Mouse (Mus musculus) liver, postnatal 0 days (tissue): ENCODE results near the gene Cdk6. TPM values are rescaled to one million over a fixed set of nuclear protein-coding genes. Genes with fewer than 3 reads are reported as not detected.

Experiments
- ATAC-seq: fragments of 200-750 bp; cut with Nextera tagmentation; 2 replicates; pipeline ENCODE4 v1.8.0; 2017; ENCODE audit warnings: mild to moderate bottlenecking, moderate library complexity
- DNase-seq: peaks from one replicate; pipeline ENCODE4 v3.0.0-alpha.2; 2016
- H3K27ac ChIP-seq: fragments of 300-500 bp; sonication (generic); 2 replicates; pipeline ENCODE4 v1.5.1; 2014; ENCODE audit warnings: antibody characterized with exemption, moderate library complexity, mild to moderate bottlenecking, low read depth
- H3K27me3 ChIP-seq: fragments of 300-500 bp; sonication (generic); 2 replicates; pipeline ENCODE4 v1.6.1; 2014; ENCODE audit warnings: low read length, control low read depth, mixed read lengths; ENCODE audit not compliant: insufficient read depth
- H3K36me3 ChIP-seq: fragments of 300-500 bp; sonication (generic); replicated peaks from 2 replicates; pipeline ENCODE4 v1.6.1; 2014; ENCODE audit warnings: mild to moderate bottlenecking, control low read depth, low read length, moderate library complexity, mixed read lengths; ENCODE audit not compliant: insufficient read depth
- H3K4me1 ChIP-seq: fragments of 300-500 bp; sonication (generic); 2 replicates; pipeline ENCODE4 v1.6.1; 2014; ENCODE audit warnings: antibody characterized with exemption, mild to moderate bottlenecking, control low read depth; ENCODE audit not compliant: insufficient read depth
- H3K4me2 ChIP-seq: fragments of 300-500 bp; sonication (generic); 2 replicates; pipeline ENCODE4 v1.6.1; 2014; ENCODE audit warnings: low read depth, mild to moderate bottlenecking, low read length, moderate library complexity, mixed read lengths
- H3K4me3 ChIP-seq: fragments of 300-500 bp; sonication (generic); 2 replicates; pipeline ENCODE4 v1.5.1; 2014; ENCODE audit warnings: low read depth, low read length
- H3K9ac ChIP-seq: fragments of 300-500 bp; sonication (generic); replicated peaks from 2 replicates; pipeline ENCODE4 v1.6.1; 2014; ENCODE audit warnings: mild to moderate bottlenecking, moderate library complexity
- H3K9me3 ChIP-seq: fragments of 300-500 bp; sonication (generic); 2 replicates; pipeline ENCODE4 v1.6.1; 2016; ENCODE audit warnings: mild to moderate bottlenecking, control low read depth, low read length, mixed read lengths
- CTCF ChIP-seq: sonication (generic); IDR thresholded peaks from 2 replicates; pipeline ENCODE4 v1.5.1; 2016; ENCODE audit warnings: antibody characterized with exemption, low read depth
- EP300 ChIP-seq: IDR thresholded peaks from 2 replicates; pipeline ENCODE4 v1.6.1; 2016; ENCODE audit warnings: antibody characterized with exemption, low read depth, mild to moderate bottlenecking
- WGBS: fragments of 180-500 bp; shearing (Covaris S2); extraction: QIAGEN DNeasy Blood & Tissue Kit; methylation state at CpG from one replicate; pipeline ENCODE4 v1.1.7; 2014; ENCODE audit not compliant: insufficient replicate concordance; 5-methylcytosine and 5-hydroxymethylcytosine counted together
- polyA plus RNA-seq: library from polyadenylated mRNA; unstranded; fragments of >200 nt; fragmentation: Nextera tagmentation; extraction: Ambion mirVana; gene quantifications from 2 replicates; pipeline ENCODE4 v1.2.1, GENCODE M21; 2015

The Cdk6 gene
- polyA plus RNA-seq, 1 experiment from 2014 or later: 17.3 TPM

DNA sequence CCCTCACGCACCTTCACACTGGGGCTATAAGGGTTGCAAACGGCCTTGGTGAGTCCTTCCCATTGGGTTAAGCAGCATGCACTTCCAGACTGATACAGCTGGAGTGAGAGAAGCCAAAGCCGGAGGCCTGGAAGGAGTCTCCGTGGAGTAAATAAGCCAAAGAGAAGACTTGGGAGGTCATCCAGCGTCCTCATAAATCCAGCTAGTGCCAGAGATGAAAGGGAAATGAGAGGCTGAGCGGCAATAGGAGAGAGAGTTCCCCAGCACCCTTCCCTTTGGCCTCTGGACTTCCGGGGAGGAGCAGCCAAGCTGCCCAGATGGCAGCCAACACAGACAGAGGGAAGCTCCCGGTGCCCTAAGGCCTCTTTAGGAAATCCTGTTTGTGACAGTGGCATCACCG is 149.8 kb downstream of the Cdk6 start:
- TF ChIP-seq CTCF (no peak), EP300 (no peak)
- 46% methylated on average over 9 of the region's 9 CpGs for WGBS
- Histone ChIP-seq H3K4me3 (no peak overlapping the region; the same call in 1 of the 2 replicates), H3K4me2 (peak overlapping the region; percentile 38), H3K4me1 (peaks cover 31% of the 10 kb centered on the region), H3K9me3 (no peaks in the 10 kb centered on the region), H3K36me3 (no peaks in the 10 kb centered on the region), H3K9ac (no peak overlapping the region), H3K27me3 (no peaks in the 10 kb centered on the region), H3K27ac (peak overlapping the region; percentile 78)
- DNase-seq (peak; percentile 61), ATAC-seq (peak; percentile 65)

DNA sequence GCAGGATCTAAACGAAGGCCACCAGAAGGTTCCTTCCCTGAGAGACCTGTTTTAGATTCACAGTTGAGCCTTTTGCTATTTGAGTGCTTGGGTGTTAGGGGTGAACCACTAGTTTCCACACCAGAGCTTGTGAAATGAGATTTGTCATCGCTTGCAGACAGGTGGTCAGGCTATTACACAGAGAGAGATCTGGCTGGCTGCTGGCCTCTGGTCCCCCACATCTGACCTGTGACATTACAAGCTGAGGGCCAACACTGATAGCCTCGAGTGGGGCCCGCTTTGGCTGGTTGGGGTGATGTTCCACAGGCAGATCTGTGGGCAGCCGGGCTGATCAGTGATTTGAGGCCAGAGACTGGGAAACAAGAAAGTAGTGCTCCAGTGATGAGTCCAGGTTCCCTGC is 150.6 kb downstream of the Cdk6 start:
- Histone ChIP-seq H3K36me3 (no peaks in the 10 kb centered on the region), H3K27me3 (no peaks in the 10 kb centered on the region), H3K4me3 (no peak overlapping the region), H3K9me3 (no peaks in the 10 kb centered on the region), H3K9ac (peak overlapping the region; percentile 32; the same call in 1 of the 2 replicates), H3K4me1 (peaks cover 31% of the 10 kb centered on the region), H3K27ac (peak overlapping the region; percentile 78), H3K4me2 (peak overlapping the region; percentile 38; the same call in 1 of the 2 replicates)
- TF ChIP-seq EP300 (no peak), CTCF (no peak)
- peak; percentile 51 for ATAC-seq
- 47% methylated on average over 5 of the region's 5 CpGs for WGBS
- no peak for DNase-seq

- no peak for ATAC-seq
- H3K27me3 ChIP-seq: no peaks in the 10 kb centered on the region
- 84% methylated on average over 13 of the region's 13 CpGs for WGBS
- DNase-seq: no peak
- peaks cover 37% of the 10 kb centered on the region for H3K4me1 ChIP-seq
- H3K9me3 ChIP-seq: no peaks in the 10 kb centered on the region
- H3K9ac ChIP-seq: no peak overlapping the region
- H3K27ac ChIP-seq: peak overlapping the region; percentile 61; the same call in 1 of the 2 replicates
- H3K36me3 ChIP-seq: no peaks in the 10 kb centered on the region
- TF ChIP-seq EP300: no peak
- no peak for TF ChIP-seq CTCF
- no peak overlapping the region for H3K4me2 ChIP-seq
- no peak overlapping the region for H3K4me3 ChIP-seq
These were observed 151.7 kb downstream of the Cdk6 start for GRCm38 (mm10) chr5:3492776-3493636.

DNA sequence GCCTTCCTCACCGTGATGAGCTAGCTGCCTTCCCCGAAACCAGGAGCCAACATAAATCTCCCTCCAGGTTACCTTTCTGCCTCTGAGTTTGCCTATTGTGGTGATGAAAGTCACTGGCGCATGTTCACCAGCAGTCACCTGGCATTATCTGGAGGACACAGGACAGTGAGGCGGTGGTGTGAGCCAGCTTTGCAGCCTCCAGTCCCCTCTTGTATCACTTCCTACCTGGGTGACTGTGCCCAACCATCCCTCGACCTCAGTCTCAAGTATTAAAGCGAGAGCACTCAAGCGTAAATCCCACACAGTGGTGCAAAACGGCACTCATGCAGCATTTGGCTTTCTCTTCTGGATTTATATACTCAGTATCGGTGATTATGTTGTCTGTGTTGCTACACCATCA is 152.7 kb downstream of the Cdk6 start:
- Histone ChIP-seq H3K9me3 (no peaks in the 10 kb centered on the region), H3K27ac (peak overlapping the region; percentile 61; the same call in 1 of the 2 replicates), H3K9ac (no peak overlapping the region), H3K27me3 (no peaks in the 10 kb centered on the region), H3K4me1 (peaks cover 39% of the 10 kb centered on the region), H3K4me3 (no peak overlapping the region), H3K36me3 (no peaks in the 10 kb centered on the region), H3K4me2 (no peak overlapping the region)
- 75% methylated on average over 9 of the region's 9 CpGs for WGBS
- 0 out of 2 replicates have a peak, but pooled peaks have one; percentile 6 for ATAC-seq
- no peak for DNase-seq
- TF ChIP-seq CTCF: no peak
- no peak for TF ChIP-seq EP300

- peaks cover 39% of the 10 kb centered on the region for H3K4me1 ChIP-seq
- H3K9me3 ChIP-seq: no peaks in the 10 kb centered on the region
- H3K36me3 ChIP-seq: no peaks in the 10 kb centered on the region
- peak overlapping the region; percentile 61 for H3K27ac ChIP-seq
- WGBS: 62% methylated on average over 8 of the region's 8 CpGs
- no peak for TF ChIP-seq CTCF
- TF ChIP-seq EP300: no peak
- ATAC-seq (peak; percentile 45), DNase-seq (no peak)
- H3K4me3 ChIP-seq: no peak overlapping the region
- H3K4me2 ChIP-seq: no peak overlapping the region
- no peaks in the 10 kb centered on the region for H3K27me3 ChIP-seq
- H3K9ac ChIP-seq: no peak overlapping the region
These were observed 153.3 kb downstream of the Cdk6 start for GRCm38 (mm10) chr5:3494452-3495187.

- H3K4me1 ChIP-seq: peaks cover 44% of the 10 kb centered on the region
- no peak for DNase-seq
- H3K9me3 ChIP-seq: no peaks in the 10 kb centered on the region
- no peak overlapping the region for H3K4me3 ChIP-seq
- ATAC-seq: no peak
- H3K9ac ChIP-seq: no peak overlapping the region
- no peak overlapping the region for H3K4me2 ChIP-seq
- H3K36me3 ChIP-seq: no peaks in the 10 kb centered on the region
- H3K27me3 ChIP-seq: no peaks in the 10 kb centered on the region
- H3K27ac ChIP-seq: peak overlapping the region; percentile 60
- TF ChIP-seq CTCF (no peak), EP300 (peak; percentile 91)
- WGBS: 30% methylated on average over 5 of the region's 5 CpGs
These were observed 156.2 kb downstream of the Cdk6 start for GRCm38 (mm10) chr5:3497505-3497925.
